Mouse (Mus musculus): ENCODE data around the gene Slc25a20. TPM values are rescaled to one million over a fixed set of nuclear protein-coding genes. Genes with fewer than 3 reads are reported as not detected.
A peak's percentile ranks its signal among the peaks of the same experiment; 100 is the strongest.

Gene Slc25a20
- total and polyA plus RNA-seq, 2 experiments from 2014 or later = 32.5 to 44.4 TPM

DNA sequence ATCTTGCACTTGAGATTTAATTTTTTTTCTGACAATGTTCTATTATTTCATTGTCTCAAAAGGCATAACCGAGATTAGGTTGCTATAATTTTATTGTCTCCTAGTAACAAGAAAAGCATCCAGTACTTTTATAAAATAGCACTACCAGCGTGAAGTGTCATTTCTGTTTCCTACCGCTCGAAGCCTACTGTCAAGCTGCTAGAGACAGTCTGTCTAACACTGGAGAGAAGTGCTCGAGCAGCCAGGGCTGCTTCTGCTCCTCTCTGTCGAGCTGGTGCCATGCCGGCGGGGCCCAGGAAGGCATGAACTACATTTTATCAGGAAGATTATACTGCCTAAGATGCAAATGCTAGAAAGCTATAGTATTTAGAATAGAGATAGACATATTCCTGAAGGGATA lies 46.9 kb downstream of the Slc25a20 start:
- Histone ChIP-seq H3K27ac (ENCODE audit: low read depth, low read length) (no peak overlapping the region), H3K27me3 (ENCODE audit: insufficient read depth, low read length) (no peaks in the 10 kb centered on the region), H3K9ac (replicated peaks; ENCODE audit: low read length, poor library complexity, severe bottlenecking) (no peak overlapping the region), H3K4me2 (ENCODE audit: low read depth, low read length, poor library complexity, severe bottlenecking) (no peak overlapping the region), H3K4me1 (ENCODE audit: insufficient read depth, low read length) (no peaks in the 10 kb centered on the region), H3K9me3 (ENCODE audit: low read length) (no peaks in the 10 kb centered on the region), H3K4me3 (ENCODE audit: low read depth, low read length) (no peak overlapping the region), H3K36me3 (ENCODE audit: insufficient read depth, low read length) (no peaks in the 10 kb centered on the region)
- TF ChIP-seq CTCF (IDR thresholded peaks at IDR 0.05) = no peak
- WGBS = 93% methylated on average over 8 of the region's 8 CpGs
- DNase-seq (ENCODE audit: low spot score) (no peak), ATAC-seq (ENCODE audit: low FRiP score) (no peak)

DNA sequence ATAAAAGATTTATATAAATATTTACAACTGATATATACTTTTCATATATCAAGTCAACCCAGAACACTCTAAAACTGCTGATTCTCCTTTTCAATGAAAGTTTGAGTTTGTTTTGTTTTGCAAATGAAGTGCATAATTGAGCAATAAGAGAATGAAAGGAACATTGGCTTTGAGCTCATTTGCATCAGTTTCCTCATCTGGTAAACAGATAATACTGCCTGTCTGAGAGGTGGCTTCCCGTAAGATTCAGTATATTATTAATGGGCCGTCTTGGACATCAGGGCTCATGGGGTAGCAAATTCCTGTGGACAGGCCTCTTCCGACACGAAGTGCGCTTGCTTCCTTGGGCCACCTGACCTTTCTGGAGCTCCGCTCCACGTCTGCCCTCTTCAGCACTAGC lies 48.9 kb downstream of the Slc25a20 start:
- 81% methylated on average over 7 of the region's 7 CpGs for WGBS
- H3K9ac ChIP-seq (replicated peaks; ENCODE audit: low read length, poor library complexity, severe bottlenecking) = no peak overlapping the region
- no peaks in the 10 kb centered on the region for H3K4me1 ChIP-seq (ENCODE audit: insufficient read depth, low read length)
- H3K4me2 ChIP-seq (ENCODE audit: low read depth, low read length, poor library complexity, severe bottlenecking) = no peak overlapping the region
- H3K27ac ChIP-seq (ENCODE audit: low read depth, low read length) = no peak overlapping the region
- ATAC-seq (ENCODE audit: low FRiP score) = no peak
- no peaks in the 10 kb centered on the region for H3K36me3 ChIP-seq (ENCODE audit: insufficient read depth, low read length)
- no peak for DNase-seq (ENCODE audit: low spot score)
- no peaks in the 10 kb centered on the region for H3K27me3 ChIP-seq (ENCODE audit: insufficient read depth, low read length)
- no peak for TF ChIP-seq CTCF (IDR thresholded peaks at IDR 0.05)
- H3K9me3 ChIP-seq (ENCODE audit: low read length) = no peaks in the 10 kb centered on the region
- no peak overlapping the region for H3K4me3 ChIP-seq (ENCODE audit: low read depth, low read length)

DNA sequence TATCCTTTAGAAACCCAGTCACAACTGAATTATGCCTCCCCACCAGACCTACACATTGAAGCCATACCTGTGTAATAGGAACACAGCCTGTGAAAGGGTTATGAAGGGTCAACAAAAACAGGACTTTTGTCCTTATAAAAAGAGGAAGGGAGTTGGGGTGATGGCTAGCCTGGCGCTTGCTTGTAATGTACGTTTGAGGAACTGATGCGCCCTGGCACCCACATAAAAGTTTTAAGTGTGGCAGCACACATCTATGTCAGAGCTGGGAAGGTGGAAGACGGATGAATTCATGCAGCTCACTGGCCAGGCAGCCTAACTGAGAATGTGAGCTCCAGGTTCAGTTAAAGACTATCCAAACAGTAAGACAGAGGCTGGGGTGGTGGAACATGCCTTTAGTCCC lies 54.3 kb downstream of the Slc25a20 start:
- Histone ChIP-seq H3K9me3 (ENCODE audit: low read length) (no peaks in the 10 kb centered on the region), H3K27ac (ENCODE audit: low read depth, low read length) (no peak overlapping the region), H3K4me3 (ENCODE audit: low read depth, low read length) (no peak overlapping the region), H3K4me1 (ENCODE audit: insufficient read depth, low read length) (no peaks in the 10 kb centered on the region), H3K9ac (replicated peaks; ENCODE audit: low read length, poor library complexity, severe bottlenecking) (no peak overlapping the region), H3K36me3 (ENCODE audit: insufficient read depth, low read length) (peaks cover 19% of the 10 kb centered on the region; the same call in 1 of the 2 replicates), H3K4me2 (ENCODE audit: low read depth, low read length, poor library complexity, severe bottlenecking) (no peak overlapping the region), H3K27me3 (ENCODE audit: insufficient read depth, low read length) (no peaks in the 10 kb centered on the region)
- WGBS = 96% methylated on average over 4 of the region's 4 CpGs
- no peak for ATAC-seq (ENCODE audit: low FRiP score)
- no peak for TF ChIP-seq CTCF (IDR thresholded peaks at IDR 0.05)
- no peak for DNase-seq (ENCODE audit: low spot score)

DNA sequence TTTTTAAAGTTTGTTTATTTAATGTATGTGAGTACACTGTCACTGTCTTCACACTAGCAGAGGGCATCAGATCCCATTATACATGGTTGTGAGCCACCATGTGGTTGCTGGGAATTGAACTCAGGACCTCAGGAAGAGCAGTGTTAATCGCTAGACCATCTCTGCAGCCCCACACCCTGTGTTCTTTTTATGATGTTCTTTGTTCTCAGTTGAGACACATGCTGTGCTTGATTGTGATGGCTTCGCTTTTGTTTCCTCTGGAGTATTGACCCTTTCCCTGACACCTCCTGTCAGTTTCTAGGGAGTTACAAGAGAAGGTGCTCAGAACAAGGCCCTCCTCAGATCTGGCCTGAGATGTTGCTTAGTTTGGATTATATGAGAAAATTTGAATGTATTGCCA lies 61.9 kb downstream of the Slc25a20 start:
- 23% methylated on average over 2 of the region's 2 CpGs for WGBS
- no peak for TF ChIP-seq CTCF (IDR thresholded peaks at IDR 0.05)
- Histone ChIP-seq H3K27ac (ENCODE audit: low read depth, low read length) (no peak overlapping the region), H3K36me3 (ENCODE audit: insufficient read depth, low read length) (peaks cover 19% of the 10 kb centered on the region), H3K4me3 (ENCODE audit: low read depth, low read length) (no peak overlapping the region), H3K27me3 (ENCODE audit: insufficient read depth, low read length) (no peaks in the 10 kb centered on the region), H3K9me3 (ENCODE audit: low read length) (no peaks in the 10 kb centered on the region), H3K4me2 (ENCODE audit: low read depth, low read length, poor library complexity, severe bottlenecking) (no peak overlapping the region), H3K4me1 (ENCODE audit: insufficient read depth, low read length) (no peaks in the 10 kb centered on the region), H3K9ac (replicated peaks; ENCODE audit: low read length, poor library complexity, severe bottlenecking) (no peak overlapping the region)
- DNase-seq (ENCODE audit: low spot score) (no peak), ATAC-seq (ENCODE audit: low FRiP score) (no peak)

DNA sequence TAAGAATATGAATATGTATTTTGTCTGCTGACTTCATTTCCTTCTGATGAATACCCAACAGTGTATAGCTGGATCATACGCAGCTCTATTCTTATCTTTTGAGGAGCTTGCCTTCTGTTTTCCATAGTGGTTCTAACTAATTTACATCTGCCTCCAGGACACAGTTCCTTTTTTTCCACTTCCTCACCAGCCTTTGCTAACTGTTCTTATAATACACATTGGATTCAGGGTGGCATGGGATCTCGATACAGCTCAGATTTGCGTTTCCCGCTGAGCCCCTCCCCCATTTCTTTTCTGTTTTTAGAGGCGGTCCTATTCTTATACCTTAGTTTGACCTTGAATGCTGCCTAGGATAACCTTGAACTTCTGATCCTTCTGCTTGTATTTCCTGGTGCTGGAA lies 64.2 kb downstream of the Slc25a20 start:
- 89% methylated on average over 5 of the region's 5 CpGs for WGBS

DNA sequence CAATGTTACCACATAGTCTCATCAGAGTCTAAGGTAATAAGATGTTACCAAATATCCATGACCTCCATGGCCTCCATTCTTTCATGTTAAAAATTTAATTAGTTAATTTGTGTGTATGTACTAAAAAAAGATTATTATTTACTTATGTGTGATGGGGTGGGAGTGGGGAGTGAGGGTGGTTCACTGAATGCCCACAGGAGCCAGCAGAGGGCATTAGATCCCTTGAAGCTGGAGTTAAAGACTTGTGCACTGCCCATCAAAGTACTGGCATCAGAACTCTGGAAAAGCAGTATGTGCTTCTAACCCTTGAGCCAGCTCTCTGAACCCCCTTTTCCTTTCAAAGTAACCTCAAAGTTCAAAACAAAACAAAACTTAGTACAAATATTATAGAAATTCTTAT lies 67.2 kb downstream of the Slc25a20 start:
- no peak overlapping the region for H3K27ac ChIP-seq (ENCODE audit: low read depth, low read length)
- DNase-seq (ENCODE audit: low spot score) (peak; percentile 14), ATAC-seq (ENCODE audit: low FRiP score) (no peak)
- no peaks in the 10 kb centered on the region for H3K9me3 ChIP-seq (ENCODE audit: low read length)
- no peaks in the 10 kb centered on the region for H3K27me3 ChIP-seq (ENCODE audit: insufficient read depth, low read length)
- TF ChIP-seq CTCF (IDR thresholded peaks at IDR 0.05) = peak; percentile 52
- peaks cover 10% of the 10 kb centered on the region for H3K36me3 ChIP-seq (ENCODE audit: insufficient read depth, low read length)
- no peak overlapping the region for H3K4me3 ChIP-seq (ENCODE audit: low read depth, low read length)
- H3K9ac ChIP-seq (replicated peaks; ENCODE audit: low read length, poor library complexity, severe bottlenecking) = no peak overlapping the region
- H3K4me1 ChIP-seq (ENCODE audit: insufficient read depth, low read length) = no peaks in the 10 kb centered on the region
- H3K4me2 ChIP-seq (ENCODE audit: low read depth, low read length, poor library complexity, severe bottlenecking) = no peak overlapping the region

More for the DNA sequence above, 64.2 kb downstream of the Slc25a20 start:
- Histone ChIP-seq H3K9me3 (ENCODE audit: low read length) (no peaks in the 10 kb centered on the region), H3K36me3 (ENCODE audit: insufficient read depth, low read length) (peaks cover 10% of the 10 kb centered on the region), H3K4me1 (ENCODE audit: insufficient read depth, low read length) (no peaks in the 10 kb centered on the region), H3K27me3 (ENCODE audit: insufficient read depth, low read length) (no peaks in the 10 kb centered on the region), H3K4me3 (ENCODE audit: low read depth, low read length) (no peak overlapping the region), H3K4me2 (ENCODE audit: low read depth, low read length, poor library complexity, severe bottlenecking) (no peak overlapping the region), H3K27ac (ENCODE audit: low read depth, low read length) (no peak overlapping the region), H3K9ac (replicated peaks; ENCODE audit: low read length, poor library complexity, severe bottlenecking) (no peak overlapping the region)
- no peak for DNase-seq (ENCODE audit: low spot score)
- ATAC-seq (ENCODE audit: low FRiP score) = no peak
- TF ChIP-seq CTCF (IDR thresholded peaks at IDR 0.05) = no peak
